Mouse (Mus musculus) regulatory T cell (primary cell): ENCODE data around the gene Atxn10.

Source experiments
- in situ Hi-C: fragments of 300-600 bp; cut with MboI, MseI; formaldehyde crosslinking; loops from one replicate; pipeline ENCODE4 v1.15.1; 2025; ENCODE audit warnings: high pct_unique_total_duplicates

Atxn10 gene

DNA sequence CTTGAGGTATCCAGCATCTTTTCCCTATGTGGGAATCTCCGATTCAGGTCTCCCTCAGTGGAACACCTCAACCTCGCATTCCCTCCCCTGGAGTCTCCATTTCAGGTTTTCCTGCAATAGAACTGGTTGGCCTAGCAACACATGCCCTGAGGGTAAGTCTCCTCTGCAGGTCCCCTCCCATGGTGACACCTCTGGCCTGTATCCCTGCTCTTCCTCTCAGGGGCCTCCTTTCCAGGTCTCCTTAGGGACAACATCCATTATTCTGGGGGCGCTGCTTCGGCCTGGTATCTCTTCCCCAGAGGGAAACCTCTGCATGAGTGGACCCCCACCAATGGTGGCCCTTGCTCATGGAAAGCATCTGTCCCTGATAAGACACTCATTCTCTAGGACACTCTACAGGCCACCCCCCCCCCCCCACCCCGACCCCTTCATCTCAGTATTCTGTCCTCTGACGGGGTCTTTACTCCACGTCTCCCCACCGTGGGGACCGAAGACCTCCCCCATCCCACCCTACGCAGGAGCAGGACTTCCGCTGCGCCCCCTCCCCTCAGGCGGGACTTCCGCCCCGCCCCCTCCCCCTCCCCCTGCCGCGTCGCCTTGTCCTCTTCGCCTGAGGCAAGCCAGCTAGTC lies at the start of gene Atxn10:
Gene Atxn10 (plus strand): TSS at position 575 of the 630 bp plus-strand sequence.
- in situ Hi-C loops, result loop anchor here (25.0 kb wide), 1 partner anchor 727 kb away; the partner anchor contains the start of gene Gramd4

DNA sequence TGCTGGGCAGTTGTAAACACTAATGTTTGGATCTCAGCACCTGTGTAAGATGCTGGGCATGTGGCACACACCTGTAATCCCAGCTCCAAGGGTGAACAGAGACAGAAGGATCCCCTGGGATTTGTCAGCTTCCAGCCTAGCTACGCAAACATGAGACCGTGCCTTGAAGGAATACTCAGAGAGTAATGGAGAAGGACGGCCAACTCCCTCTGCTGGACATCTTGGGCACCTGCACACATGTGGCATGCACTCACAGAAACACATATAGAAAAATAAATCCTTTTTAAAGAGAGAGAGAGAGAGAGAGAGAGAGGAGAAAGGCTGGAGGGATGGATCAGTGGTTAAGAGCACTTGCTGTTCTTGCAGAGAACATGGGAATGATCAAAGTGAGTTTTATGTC lies 41.4 kb upstream of the Atxn10 start:
- in situ Hi-C loops, result no loop called here

DNA sequence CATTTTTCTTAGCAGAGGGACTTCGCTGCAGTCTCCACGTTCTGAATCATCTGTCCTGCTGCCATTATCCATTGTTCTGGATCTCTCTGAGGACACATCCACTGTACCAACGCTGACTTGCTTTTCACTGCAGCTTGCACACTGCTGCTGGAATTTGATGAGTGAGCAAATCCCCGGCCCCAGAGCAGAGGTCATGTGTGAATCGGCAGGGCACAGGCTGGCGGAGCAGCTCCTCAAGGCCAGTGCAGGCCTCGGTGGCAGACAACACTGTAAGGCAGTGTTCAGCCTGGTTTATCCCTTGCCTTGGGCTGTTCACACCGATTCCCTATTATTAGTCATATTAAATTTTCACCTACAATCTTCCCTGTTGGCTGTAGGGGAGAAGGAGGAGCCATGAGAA lies 40.5 kb upstream of the Atxn10 start:
- in situ Hi-C loops, result no loop called here

DNA sequence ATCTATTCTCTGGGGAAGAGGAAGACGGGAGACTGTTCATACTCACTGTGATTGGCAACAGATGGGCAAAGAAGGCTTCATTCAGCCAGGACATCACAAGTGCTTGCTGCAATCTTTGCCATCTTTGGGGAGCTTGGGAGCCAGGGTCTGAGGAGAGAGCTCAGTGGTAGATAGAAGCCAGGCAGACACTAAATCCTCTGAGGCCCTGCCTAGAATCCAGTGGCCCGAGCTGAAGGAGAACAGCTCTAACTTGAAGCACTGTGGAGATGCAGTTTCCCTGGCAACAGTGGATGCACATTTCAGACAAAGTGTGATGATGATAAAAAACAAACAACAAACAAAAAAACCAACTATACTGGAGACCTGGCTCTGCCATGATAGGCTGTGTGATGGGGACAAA lies 40.1 kb upstream of the Atxn10 start:
- in situ Hi-C loops, result no loop called here

DNA sequence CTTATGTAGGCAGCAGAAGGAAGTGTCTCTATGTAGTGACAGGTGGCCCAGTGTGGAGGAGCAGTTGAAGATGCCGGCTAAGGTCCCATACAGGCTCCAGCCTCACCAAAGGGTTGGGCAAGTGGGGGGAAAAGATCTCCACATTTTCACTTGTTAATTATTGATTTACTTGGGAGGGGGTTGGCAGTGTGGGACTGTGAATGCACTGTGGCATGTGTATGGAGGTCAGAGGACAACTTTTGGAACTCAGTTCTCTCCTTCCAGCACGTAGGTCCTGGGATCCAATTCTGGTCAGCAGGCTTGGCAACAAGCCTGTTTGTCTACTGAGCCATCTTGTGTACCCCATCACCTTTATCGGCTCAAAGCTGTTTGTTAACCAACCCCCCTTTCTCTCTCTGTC lies 39.5 kb upstream of the Atxn10 start:
- in situ Hi-C loops, result no loop called here

DNA sequence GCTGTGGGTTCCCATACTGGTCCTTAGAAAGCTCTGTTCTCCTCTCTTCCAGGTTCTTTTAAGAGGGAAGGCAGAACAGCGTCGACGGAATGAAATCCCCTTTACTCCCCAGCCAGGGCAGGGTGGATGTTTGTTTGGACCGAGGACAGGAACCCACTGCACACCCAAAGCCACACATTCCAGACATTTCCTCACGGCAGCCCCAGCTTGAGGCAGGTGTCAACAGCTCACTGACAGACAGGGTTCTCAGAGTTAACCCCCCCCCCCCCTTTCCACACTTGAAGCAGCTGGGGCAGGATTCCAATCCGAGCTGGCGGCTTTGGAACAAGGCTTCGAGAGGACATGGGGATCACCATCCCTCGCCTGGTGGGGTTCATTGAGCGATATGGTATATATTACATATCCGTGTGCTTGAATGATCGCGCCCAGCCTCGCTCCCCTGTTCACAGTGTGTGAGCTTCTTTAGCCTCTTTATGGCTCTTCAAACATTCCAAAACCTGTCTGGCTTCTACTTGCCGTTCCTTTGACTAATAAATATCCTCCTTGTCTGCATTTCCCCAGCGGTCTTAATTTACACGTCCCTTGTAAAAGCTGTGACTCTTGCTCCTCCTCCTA lies 37.8 kb upstream of the Atxn10 start:
- in situ Hi-C loops, result no loop called here

DNA sequence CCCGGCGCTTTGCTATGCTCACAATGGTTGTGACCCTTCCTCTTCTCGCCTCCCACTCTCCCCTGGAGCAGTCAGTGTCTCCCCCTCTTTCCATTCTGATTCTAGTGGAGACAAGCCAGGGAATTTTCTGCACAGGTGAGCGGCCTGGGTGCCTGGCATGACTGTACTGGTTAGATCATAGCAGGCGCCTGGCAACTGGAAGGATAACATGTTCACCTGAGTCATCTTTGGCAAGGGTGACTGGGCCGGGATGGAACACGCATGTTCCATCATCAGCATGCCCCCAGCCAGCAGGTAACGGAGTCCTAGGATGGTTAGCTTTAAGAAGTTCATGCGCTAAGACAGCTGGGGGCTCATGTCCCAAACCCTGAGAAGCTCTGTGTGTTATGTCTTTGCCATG lies 37.1 kb upstream of the Atxn10 start:
- in situ Hi-C loops, result no loop called here

DNA sequence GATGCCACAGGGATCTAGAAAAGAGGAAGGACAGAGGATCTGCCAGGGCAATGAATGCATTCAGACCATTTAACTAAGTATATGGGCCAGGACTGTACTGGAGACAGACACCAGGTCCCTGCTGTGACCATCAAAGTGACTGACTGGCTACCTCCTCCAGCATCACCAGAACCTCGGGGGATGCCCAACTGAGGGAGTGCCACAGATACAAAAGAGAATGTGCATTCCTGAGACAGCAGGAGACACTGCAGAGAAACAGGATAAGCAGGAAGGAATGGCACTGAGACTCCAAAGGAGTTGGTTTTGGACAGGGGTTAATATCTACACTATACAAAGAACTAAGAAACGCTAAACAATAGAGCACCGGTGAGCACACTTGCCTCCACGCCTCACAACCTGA lies 32.8 kb upstream of the Atxn10 start:
- in situ Hi-C loops, result no loop called here

DNA sequence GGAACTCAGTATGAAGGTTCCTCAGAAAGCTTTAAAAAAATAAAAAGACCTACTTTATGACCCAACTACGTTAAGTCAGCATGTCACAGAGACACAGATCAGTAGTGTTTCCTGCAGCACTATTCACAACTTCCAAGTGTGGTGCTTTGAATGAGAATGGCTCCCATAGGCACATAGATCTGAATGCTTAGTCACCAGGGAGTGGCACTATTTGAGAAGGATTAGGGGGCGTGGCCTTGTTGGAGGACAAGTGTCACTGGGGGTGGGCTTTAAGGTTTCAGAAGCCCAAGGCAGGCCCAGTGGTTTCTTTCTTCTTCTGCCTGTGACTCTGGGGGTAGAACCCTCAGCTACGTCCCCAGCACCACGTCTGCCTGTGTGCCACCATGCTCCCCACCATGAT lies 32.1 kb upstream of the Atxn10 start:
- in situ Hi-C loops, result no loop called here

DNA sequence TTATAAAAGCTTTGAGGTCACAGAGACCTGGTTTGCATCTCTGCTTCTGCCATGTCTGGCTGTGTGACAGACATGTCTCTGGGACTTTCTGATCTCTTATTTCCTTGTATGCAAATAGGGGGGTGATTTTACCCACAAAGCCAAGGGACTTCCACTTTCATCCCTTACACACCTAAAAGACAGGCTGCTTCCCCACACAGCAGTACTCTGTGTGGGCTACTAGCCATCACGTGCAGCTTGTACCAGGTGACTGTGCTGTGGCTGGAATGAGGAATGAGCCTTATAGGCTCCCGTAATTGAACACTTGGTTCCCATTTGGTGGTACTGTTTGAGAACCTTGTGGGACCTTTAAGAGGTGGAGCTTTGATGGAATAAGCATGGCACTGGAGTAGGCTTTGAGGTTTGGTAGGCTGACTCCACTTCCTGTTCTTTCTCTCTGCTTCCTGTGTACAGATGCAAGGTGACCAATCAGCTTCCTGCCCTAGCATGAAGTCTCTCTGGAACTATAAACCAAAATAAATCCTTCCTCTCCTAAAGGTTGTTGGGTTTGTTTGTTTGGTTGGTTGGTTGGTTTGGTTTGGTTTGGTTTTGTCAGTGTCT lies 28.9 kb upstream of the Atxn10 start:
- in situ Hi-C loops, result loop anchor here (5.0 kb wide), 1 partner anchor 35 kb away; no protein-coding TSS in a partner anchor

DNA sequence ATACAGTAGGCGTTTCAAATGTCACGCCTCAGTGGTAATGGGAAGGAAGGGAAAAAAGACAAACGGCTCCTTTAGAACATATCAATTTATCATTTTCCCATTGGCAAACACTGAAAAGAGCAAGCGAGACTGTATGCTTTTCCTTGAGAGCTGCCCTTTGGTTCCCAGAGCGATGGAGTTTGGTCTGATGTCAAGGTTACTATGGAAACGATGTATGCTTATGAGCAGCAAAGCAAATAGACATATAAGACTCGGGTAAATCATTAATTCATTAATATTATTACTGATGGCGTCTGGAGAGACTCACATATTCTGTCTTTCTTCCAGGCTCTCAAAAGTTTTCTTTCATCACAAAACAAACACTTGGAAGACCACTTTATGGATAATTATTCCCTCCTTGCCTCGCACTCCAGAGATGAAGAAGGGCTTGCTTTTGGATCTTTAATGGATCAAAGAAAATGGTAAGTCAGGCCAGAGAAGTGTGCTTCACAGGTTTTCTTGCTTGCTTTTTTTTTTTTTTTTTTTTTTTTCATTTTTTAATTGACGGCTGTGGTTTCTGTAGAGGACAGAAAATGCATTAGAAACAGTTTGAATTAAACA lies 24.9 kb upstream of the Atxn10 start:
- in situ Hi-C loops, result no loop called here

DNA sequence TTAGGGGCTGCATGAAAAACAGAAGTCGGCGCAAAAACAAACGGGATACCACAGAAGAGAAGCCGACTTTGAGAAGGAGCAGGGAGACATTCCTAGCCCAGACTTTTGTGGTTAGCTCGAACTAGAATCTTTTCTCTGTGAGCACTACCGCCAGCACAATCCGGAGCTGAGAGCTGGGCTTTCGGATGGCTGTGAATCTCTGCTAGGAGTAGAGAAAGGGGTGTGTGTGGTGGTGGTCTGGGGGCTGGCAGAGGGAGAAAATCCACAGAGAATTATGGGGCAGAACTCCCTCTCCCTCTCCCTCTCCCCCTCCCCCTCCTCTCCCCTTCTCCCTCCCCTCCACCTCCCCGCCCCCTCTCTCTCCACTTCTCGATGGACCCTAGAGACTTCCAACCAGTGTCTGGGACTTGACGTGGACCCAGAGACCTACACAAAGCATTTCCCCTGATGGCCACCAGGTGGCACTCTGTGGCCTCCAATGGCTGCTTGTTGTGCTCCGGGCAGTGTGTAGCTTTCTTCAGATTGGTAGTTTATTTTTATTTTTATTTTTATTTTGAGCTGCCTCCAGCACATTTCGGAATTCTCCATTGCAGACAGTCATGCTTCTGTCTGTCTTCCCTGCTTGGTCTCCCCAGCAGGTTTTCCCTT lies 20.5 kb upstream of the Atxn10 start:
- in situ Hi-C loops, result no loop called here

DNA sequence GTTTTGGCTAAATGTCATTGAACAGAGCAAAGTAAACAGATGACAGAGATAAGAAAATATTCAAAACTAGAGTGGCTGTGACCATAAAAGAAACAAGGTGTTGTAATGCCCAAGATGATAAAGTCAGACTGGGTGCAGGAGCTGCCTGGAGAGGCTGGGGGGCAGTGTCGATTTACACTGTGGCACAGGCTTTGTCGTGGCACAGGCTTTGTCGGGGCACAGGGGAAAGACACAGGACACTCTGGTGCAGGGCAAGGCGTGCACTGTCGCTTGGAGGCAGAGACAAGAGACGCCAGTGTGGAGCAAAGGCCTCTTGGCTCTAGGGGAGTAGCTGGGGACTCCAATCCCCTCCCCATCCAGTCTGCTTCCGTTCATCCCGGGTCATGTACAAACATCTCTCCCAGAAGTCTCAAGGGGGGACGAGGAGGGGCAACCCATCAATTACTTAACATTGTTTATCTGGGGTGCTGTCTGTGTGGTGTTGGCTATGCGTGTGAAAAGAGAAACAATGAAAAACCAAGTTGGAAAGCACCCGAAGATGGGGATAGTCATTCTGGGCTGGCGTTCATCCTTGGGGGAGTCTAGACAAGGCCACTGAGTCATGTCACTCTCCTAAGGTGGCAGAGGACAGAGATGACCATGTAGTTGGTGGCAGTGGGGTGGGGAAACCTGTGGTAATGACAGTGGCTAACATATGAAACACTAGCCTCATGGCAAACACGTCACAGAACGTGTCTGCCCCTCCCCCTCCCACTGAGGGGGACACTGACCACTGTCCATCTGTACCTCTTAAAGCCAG lies 19.5 kb upstream of the Atxn10 start:
- in situ Hi-C loops, result no loop called here

DNA sequence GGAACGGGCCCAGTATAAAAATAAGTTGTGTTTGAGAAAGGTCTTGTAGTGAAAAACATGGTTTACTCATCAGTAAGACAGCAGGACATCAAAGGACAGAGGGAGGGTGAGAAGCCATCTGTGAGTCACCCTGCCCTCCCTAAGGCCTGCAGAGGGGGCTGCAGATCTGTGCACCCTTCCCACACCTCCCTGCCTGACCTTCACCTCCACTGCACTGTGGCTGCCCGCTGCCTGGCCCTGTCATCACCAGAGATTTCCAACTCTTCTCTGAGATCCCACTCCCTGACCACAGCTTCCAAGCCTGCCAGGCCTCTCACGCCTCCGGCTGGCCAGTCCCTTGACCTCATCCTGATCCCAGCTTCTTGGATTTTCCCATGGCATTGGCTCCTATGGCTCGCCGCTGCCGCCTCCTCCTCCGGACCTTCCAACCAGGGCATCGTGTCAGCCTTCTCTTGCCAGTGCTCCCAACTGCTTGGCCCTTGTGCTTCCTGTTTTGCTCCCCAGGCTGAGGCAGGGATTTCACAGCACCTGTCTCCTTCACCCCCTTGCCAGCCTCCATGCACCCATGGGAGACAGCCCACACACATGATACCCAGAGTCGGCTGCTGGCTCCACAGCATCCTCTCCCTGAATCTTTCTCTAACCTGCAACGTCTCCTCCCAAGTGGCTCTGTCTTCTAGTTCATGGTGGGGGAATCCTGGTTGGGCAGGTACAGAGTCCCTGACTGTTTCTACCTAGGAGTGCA lies 15.9 kb upstream of the Atxn10 start:
- in situ Hi-C loops, result loop anchor here (5.0 kb wide), 1 partner anchor 262 kb away; the partner anchor contains the start of gene Wnt7b

DNA sequence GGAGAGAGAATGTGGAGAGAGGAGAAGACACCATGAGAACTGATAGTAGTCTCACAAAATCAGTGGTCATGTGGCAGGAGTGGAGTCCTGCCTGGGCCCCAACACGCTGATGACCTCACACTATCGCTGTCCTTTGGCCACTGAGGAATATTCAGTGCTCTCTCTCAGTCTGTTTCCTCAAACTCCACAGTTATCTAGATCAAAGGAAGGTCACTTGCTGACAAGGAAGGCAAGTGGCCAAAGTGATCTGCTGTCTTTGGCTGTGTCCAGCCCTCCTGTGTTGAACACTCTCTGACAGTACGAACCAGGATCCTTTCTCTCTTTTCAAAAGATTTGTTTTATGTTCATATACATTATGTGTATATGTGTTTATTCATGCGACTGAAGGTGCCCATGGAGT lies 12.8 kb upstream of the Atxn10 start:
- in situ Hi-C loops, result loop anchor here (5.0 kb wide), 1 partner anchor 259 kb away; the partner anchor contains the start of gene Wnt7b

DNA sequence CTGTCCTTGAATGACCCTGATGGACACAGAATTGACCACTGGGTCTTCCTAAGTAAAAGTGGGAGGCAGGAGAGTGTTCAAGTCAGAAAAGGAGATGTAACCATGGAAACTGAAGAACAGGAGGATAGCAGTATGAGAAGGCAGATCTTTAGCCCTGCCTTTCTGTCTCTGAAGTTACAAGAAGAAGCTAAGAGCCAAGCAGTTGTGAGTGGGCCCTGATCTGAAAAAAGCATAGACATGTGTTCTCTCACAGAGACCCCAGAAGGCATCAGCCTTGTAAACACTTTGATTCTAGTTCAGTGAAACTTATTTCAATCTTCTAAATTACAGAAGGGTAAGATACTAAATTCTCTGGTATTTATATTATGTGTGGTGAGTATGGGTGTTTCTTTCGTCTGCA lies 11.6 kb upstream of the Atxn10 start:
- in situ Hi-C loops, result loop anchor here (5.0 kb wide), 1 partner anchor 258 kb away; the partner anchor contains the start of gene Wnt7b

DNA sequence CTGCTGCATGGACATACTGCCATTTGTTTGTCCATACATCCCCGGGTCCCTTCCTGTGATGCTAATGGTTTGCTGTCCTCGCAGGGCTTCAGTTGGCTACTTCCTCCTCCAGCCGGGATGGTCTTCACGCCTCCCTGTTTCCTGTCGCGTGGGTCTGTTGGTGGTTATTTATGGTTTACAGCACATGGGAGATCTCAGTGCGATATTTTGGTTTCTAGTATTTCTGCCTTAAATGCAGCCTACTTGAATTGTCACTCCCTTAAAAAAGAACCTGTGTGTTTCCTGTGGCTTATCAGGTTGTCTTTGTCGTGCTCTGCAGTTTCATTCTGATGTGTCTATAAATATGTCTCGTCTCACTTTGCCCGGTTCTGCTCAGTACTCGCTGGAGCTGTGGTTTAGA lies 8.2 kb upstream of the Atxn10 start:
- in situ Hi-C loops, result loop anchor here (25.0 kb wide), 1 partner anchor 734 kb away; the partner anchor contains the start of gene Gramd4

DNA sequence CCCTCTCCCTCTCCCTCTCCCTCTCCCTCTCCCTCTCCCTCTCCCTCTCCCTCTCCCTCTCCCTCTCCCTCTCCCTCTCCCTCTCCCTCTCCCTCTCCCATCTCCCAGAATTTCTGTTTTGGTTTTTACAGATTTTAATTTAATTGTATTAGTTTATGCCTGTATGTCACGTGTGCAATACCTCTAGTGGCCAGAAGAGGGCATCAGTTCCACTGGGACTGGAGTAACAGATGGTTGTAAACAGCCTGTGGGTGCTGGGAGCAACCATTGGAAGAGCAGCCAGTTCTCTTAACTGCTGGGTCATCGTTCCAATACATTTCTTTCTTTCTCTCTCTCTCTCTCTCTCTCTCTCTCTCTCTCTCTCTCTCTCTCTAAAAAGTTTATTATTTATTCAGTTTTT lies 7.6 kb upstream of the Atxn10 start:
- in situ Hi-C loops, result loop anchor here (25.0 kb wide), 1 partner anchor 734 kb away; the partner anchor contains the start of gene Gramd4

DNA sequence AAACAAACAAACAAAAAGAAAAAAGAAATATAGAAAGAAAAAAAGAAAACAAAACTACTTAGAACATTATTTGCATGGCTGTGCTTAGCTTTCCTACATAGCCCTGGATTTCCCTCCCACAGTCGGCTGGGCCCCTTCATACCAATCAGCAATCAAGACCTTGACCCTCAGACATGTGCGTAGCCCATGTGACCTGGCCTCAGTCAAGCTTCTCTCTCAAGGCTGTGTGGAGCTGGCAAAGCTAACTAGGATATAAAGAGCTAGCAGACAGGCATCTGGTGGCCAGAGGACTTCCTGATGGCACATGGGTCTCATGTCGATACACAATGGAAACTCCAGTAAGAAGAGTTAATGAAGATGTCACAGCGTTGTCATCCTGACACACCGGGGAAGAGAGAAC lies 6.9 kb upstream of the Atxn10 start:
- in situ Hi-C loops, result loop anchor here (25.0 kb wide), 1 partner anchor 733 kb away; the partner anchor contains the start of gene Gramd4

DNA sequence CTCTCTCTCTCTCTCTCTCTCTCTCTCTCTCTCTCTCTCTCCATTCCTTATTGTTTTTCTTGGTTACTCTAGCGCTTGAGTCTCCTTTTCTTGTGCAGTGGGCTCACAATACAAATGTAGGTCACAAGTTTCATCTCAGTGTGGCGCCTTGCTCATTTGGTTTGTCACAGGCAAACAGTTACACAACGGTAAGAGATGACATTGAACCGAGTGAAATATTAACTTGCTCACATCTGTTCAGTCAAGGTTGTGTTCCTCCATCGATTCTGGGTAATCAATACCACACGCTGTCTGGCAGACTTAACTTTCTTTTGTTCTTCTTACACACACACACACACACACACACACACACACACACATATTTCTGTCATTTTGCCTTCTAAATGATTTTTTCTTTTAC lies 6.0 kb upstream of the Atxn10 start:
- in situ Hi-C loops, result loop anchor here (25.0 kb wide), 1 partner anchor 732 kb away; the partner anchor contains the start of gene Gramd4
